Mouse (Mus musculus) brain, embryonic 14.5 days (tissue): ENCODE results near the gene Fam189b.

ENCODE experiments used
- CTCF ChIP-seq: fragments of 200-500 bp; IDR thresholded peaks from 2 replicates; pipeline ENCODE4 v1.5.1; 2012; ENCODE audit warnings: inconsistent platforms, mild to moderate bottlenecking, moderate library complexity, borderline replicate concordance; ENCODE audit not compliant: insufficient read depth, insufficient read length; ENCODE audit errors: extremely low read depth
- POLR2A ChIP-seq: fragments of 200-500 bp; IDR thresholded peaks from 2 replicates; pipeline ENCODE4 v1.6.1; 2012; ENCODE audit warnings: mild to moderate bottlenecking, inconsistent platforms, borderline replicate concordance; ENCODE audit not compliant: poor library complexity, insufficient read depth, insufficient read length, severe bottlenecking; ENCODE audit errors: extremely low read depth

DNA sequence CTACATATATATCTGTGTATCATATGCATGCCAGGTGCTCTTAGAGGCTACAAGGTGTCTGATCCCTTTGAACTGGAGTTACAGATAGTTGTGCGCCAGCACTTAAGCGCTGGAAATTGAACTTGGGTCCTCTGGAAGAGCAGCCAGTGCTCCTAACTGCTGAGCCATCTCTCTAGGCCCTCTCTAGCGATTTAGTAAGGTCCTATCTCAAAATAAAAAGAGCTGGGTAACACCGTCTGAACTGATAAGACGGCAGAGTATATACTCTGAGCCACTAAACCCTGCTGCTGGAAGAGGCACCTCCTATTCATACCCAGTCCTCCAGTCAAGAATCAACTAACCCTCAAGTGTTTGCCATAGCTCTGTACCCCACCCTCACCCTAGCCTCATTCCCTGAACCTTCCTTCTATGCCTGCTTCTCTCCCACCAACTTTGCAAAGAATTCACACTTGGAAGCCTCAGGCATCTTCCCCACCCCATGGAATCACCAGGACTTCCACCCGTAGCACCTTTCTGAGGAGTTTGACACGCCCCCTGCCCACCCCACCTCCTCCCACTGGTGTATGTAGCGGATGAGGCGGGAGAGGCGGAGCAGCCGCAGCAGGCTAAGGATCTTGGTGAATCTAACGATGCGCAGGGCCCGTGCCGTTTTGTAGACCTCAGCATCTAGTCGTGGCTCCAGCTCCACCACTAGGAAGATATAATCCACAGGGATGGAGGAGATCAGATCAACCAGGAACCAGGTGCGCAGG is 30.7 kb upstream of the Fam189b start:
- TF ChIP-seq POLR2A (no peak), CTCF (no peak)
